Mouse (Mus musculus) megakaryocyte, embryonic 14.5 days (primary cell): ENCODE data around the gene Gng8.

Experiments used
- FLI1 ChIP-seq: IDR thresholded peaks from 2 replicates; pipeline ENCODE4 v1.6.1; 2012; ENCODE audit warnings: low read length, inconsistent platforms, mixed read lengths
- GATA1 ChIP-seq: IDR thresholded peaks from 3 replicates; pipeline ENCODE4 v1.6.1; 2012; ENCODE audit warnings: mixed read lengths, low read length, inconsistent platforms, borderline replicate concordance

- TF ChIP-seq GATA1 (no peak), FLI1 (no peak)
These were observed 46.9 kb upstream of the Gng8 start for GRCm38 (mm10) chr7:16844696-16845071.
